26 mouse cellular contexts compared by ENCODE assay signal in genomic region chr3:14853966-14854365, GRCm38 (mm10). TPM values are rescaled to one million over a fixed set of nuclear protein-coding genes. Genes with fewer than 3 reads are reported as not detected.
DNase-seq lines count a peak whose midpoint lies in the region; ATAC-seq and TF ChIP-seq lines count a peak whose summit lies in the region.
"Had no signal": no experiment of that assay in that cellular context is flagged by ENCODE, and none has a peak within 500 bp of the region (broad histone marks: within the 10 kb centered on the region; RNA-seq: fewer than 3 reads in every experiment).

No protein-coding gene starts in this region.

- H3K4me1 ChIP-seq in liver, adult 2 months (ENCODE audit: control insufficient read depth, insufficient read depth, low read length) = peaks cover 2% of the 10 kb centered on the region
- H3K4me1 ChIP-seq in liver, embryonic 12.5 days = no peaks in the 10 kb centered on the region
- no peaks in the 10 kb centered on the region for H3K4me1 ChIP-seq in lung, embryonic 14.5 days (ENCODE audit: insufficient read depth)
- H3K4me1 ChIP-seq in midbrain, embryonic 11.5 days (ENCODE audit: control insufficient read depth, insufficient read depth, low read length) = no peaks in the 10 kb centered on the region
- no peaks in the 10 kb centered on the region for H3K4me1 ChIP-seq in midbrain, postnatal 0 days (ENCODE audit: insufficient read depth, low read length)

- no peaks in the 10 kb centered on the region for H3K9me3 ChIP-seq in liver, embryonic 12.5 days (replicated peaks)
- H3K9me3 ChIP-seq in lung, embryonic 14.5 days (ENCODE audit: low read depth, low read length) = no peaks in the 10 kb centered on the region
- H3K9me3 ChIP-seq in midbrain, embryonic 11.5 days (ENCODE audit: control insufficient read depth, low read length) = no peaks in the 10 kb centered on the region
- H3K9me3 ChIP-seq in midbrain, postnatal 0 days (ENCODE audit: low read length) = no peaks in the 10 kb centered on the region
- H3K9me3 ChIP-seq: G1E had no signal

- no peak for TF ChIP-seq POLR2A in liver, adult 2 months (IDR thresholded peaks at IDR 0.05; ENCODE audit: extremely low read depth, insufficient read depth, low read length)

- WGBS in liver, adult 2 months = 19% methylated on average over 5 of the region's 5 CpGs
- WGBS in liver, embryonic 12.5 days (ENCODE audit: insufficient replicate concordance) = 69% methylated on average over 5 of the region's 5 CpGs
- WGBS in lung, embryonic 14.5 days = 37% methylated on average over 5 of the region's 5 CpGs
- WGBS in midbrain, embryonic 11.5 days = 70% methylated on average over 5 of the region's 5 CpGs
- 58% methylated on average over 5 of the region's 5 CpGs for WGBS in midbrain, postnatal 0 days

- TF ChIP-seq CTCF in liver, adult 2 months (IDR thresholded peaks at IDR 0.05; ENCODE audit: low read depth, low read length) = no peak
- TF ChIP-seq CTCF in lung, embryonic 14.5 days (IDR thresholded peaks at IDR 0.05; ENCODE audit: low read depth) = no peak
- TF ChIP-seq CTCF in midbrain, postnatal 0 days (IDR thresholded peaks at IDR 0.05) = no peak

- H3K27me3 ChIP-seq in liver, adult 2 months (ENCODE audit: control insufficient read depth, insufficient read depth, low read length) = no peaks in the 10 kb centered on the region
- no peaks in the 10 kb centered on the region for H3K27me3 ChIP-seq in liver, embryonic 12.5 days (replicated peaks)
- H3K27me3 ChIP-seq in lung, embryonic 14.5 days (ENCODE audit: insufficient read depth, low read length) = no peaks in the 10 kb centered on the region
- H3K27me3 ChIP-seq in midbrain, embryonic 11.5 days (ENCODE audit: control insufficient read depth, insufficient read depth, low read length) = no peaks in the 10 kb centered on the region
- no peaks in the 10 kb centered on the region for H3K27me3 ChIP-seq in midbrain, postnatal 0 days (ENCODE audit: insufficient read depth, low read length)
- H3K27me3 ChIP-seq: CH12.LX had no signal

- peaks cover 4% of the 10 kb centered on the region for H3K36me3 ChIP-seq in liver, adult 2 months (ENCODE audit: control insufficient read depth, insufficient read depth, low read length)
- H3K36me3 ChIP-seq in liver, embryonic 12.5 days = no peaks in the 10 kb centered on the region
- H3K36me3 ChIP-seq in lung, embryonic 14.5 days (ENCODE audit: insufficient read depth) = no peaks in the 10 kb centered on the region
- H3K36me3 ChIP-seq in midbrain, embryonic 11.5 days (ENCODE audit: control insufficient read depth, insufficient read depth, low read length) = no peaks in the 10 kb centered on the region
- no peaks in the 10 kb centered on the region for H3K36me3 ChIP-seq in midbrain, postnatal 0 days (ENCODE audit: insufficient read depth, low read length)
- H3K36me3 ChIP-seq: G1E had no signal

- H3K79me2 ChIP-seq in liver, adult 2 months (ENCODE audit: control insufficient read depth, insufficient read depth, low read length) = no peaks in the 10 kb centered on the region

- H3K4me3 ChIP-seq in liver, adult 2 months (ENCODE audit: insufficient read depth, low read depth, low read length) = no peak overlapping the region
- H3K4me3 ChIP-seq in liver, embryonic 12.5 days = no peak overlapping the region
- H3K4me3 ChIP-seq in lung, embryonic 14.5 days (ENCODE audit: low read depth, low read length) = no peak overlapping the region
- no peak overlapping the region for H3K4me3 ChIP-seq in midbrain, embryonic 11.5 days (ENCODE audit: low read depth, low read length)
- no peak overlapping the region for H3K4me3 ChIP-seq in midbrain, postnatal 0 days (ENCODE audit: low read depth, low read length)

- H3K27ac ChIP-seq in liver, adult 2 months (replicated peaks; ENCODE audit: insufficient read depth, low read depth, low read length) = peak overlapping the region; percentile 63; the same call in 1 of the 2 replicates
- no peak overlapping the region for H3K27ac ChIP-seq in liver, embryonic 12.5 days
- no peak overlapping the region for H3K27ac ChIP-seq in lung, embryonic 14.5 days (ENCODE audit: low read depth)
- no peak overlapping the region for H3K27ac ChIP-seq in midbrain, embryonic 11.5 days (ENCODE audit: low read depth, low read length)
- no peak overlapping the region for H3K27ac ChIP-seq in midbrain, postnatal 0 days (ENCODE audit: low read depth, low read length)

- peak; percentile 77 for DNase-seq in liver, adult 2 months (ENCODE audit: extremely low read depth, low read depth, low spot score)
- peak; percentile 24 for DNase-seq in lung, embryonic 14.5 days
- no peak for DNase-seq in lung, postnatal 10 days
- peak; percentile 74 for DNase-seq in midbrain, embryonic 11.5 days (ENCODE audit: low spot score, missing footprints)
- no peak for DNase-seq in midbrain, postnatal 0 days (ENCODE audit: low spot score)
- peak; percentile 62 for DNase-seq in adipocyte (ENCODE audit: low spot score)
- no peak for DNase-seq in layer of hippocampus, postnatal 36 days
- DNase-seq: adrenal gland, adult 2 months; adrenal gland, adult 8-10 months; adrenal gland, postnatal 10 days; adrenal gland, postnatal 14 days; adrenal gland, postnatal 25 days; adrenal gland, postnatal 36 days; B cell, adult 2 months; cerebellum, adult 11 months; cerebellum, adult 11-12 months; cerebellum, adult 18-20 months had no signal

- no peak overlapping the region for H3K9ac ChIP-seq in liver, adult 2 months (ENCODE audit: low read depth, low read length)
- no peak overlapping the region for H3K9ac ChIP-seq in liver, embryonic 12.5 days
- no peak overlapping the region for H3K9ac ChIP-seq in lung, embryonic 14.5 days
- no peak overlapping the region for H3K9ac ChIP-seq in midbrain, embryonic 11.5 days (ENCODE audit: low read length)
- no peak overlapping the region for H3K9ac ChIP-seq in midbrain, postnatal 0 days (replicated peaks; ENCODE audit: low read length, poor library complexity, severe bottlenecking)

- ATAC-seq in liver, embryonic 12.5 days = no peak
- no peak; the same call in 1 of the 2 replicates for ATAC-seq in lung, embryonic 14.5 days (ENCODE audit: insufficient read depth)
- no peak for ATAC-seq in midbrain, embryonic 11.5 days (ENCODE audit: low FRiP score)
- no peak for ATAC-seq in midbrain, postnatal 0 days (ENCODE audit: low FRiP score)
- ATAC-seq: activated CD4-positive, CD25-positive, alpha-beta regulatory T cell, adult 4 months; CD4-positive, CD25-positive, alpha-beta regulatory T cell, adult 4 months had no signal

- H3K4me2 ChIP-seq in liver, embryonic 12.5 days = no peak overlapping the region
- no peak overlapping the region for H3K4me2 ChIP-seq in lung, embryonic 14.5 days
- no peak overlapping the region for H3K4me2 ChIP-seq in midbrain, embryonic 11.5 days
- no peak overlapping the region for H3K4me2 ChIP-seq in midbrain, postnatal 0 days (ENCODE audit: low read depth, low read length, poor library complexity, severe bottlenecking)

RNA-seq across cellular contexts. Expression of gene Car3, which starts 9.3 kb away (rescaled TPM):
- 1,504 and 1,617 TPM in 2 replicates for total RNA-seq in liver, adult 2 months (2014; rRNA removed)
- 1,802 and 2,250 TPM in 2 replicates for polyA plus RNA-seq in liver, adult 2 months (2012; rRNA removed)
- 8.2 and 8.5 TPM in 2 replicates for polyA plus RNA-seq in liver, embryonic 12.5 days (2016; fragmentation: Nextera tagmentation; extraction: Ambion mirVana)
- polyA plus RNA-seq in lung, embryonic 14.5 days (2014; fragmentation: Nextera tagmentation; extraction: Ambion mirVana) = 1.6 and 2.9 TPM in 2 replicates
- polyA plus RNA-seq in midbrain, embryonic 11.5 days (2014; fragmentation: Nextera tagmentation; extraction: Ambion mirVana) = 3.5 and 3.9 TPM in 2 replicates
- total RNA-seq in midbrain, postnatal 0 days (2014; rRNA removed) = 0.99 and 1.3 TPM in 2 replicates
- polyA plus RNA-seq in midbrain, postnatal 0 days (2015; fragmentation: Nextera tagmentation; extraction: Ambion mirVana) = 1.7 and 2.5 TPM in 2 replicates
- under 1 TPM; 0.33 to 0.45 TPM for total RNA-seq in layer of hippocampus, postnatal 36 days (2021)
- polyA plus RNA-seq: CD4-positive, CD25-positive, alpha-beta regulatory T cell, adult 4 months had no signal

RNA-seq across cellular contexts. Expression of gene Car2, which starts 32.1 kb away (rescaled TPM):
- total RNA-seq in liver, adult 2 months (2014; rRNA removed) = 10.7 and 13.5 TPM in 2 replicates
- 32.8 and 37.5 TPM in 2 replicates for polyA plus RNA-seq in liver, adult 2 months (2012; rRNA removed)
- polyA plus RNA-seq in liver, embryonic 12.5 days (2016; fragmentation: Nextera tagmentation; extraction: Ambion mirVana) = 2,168 and 2,210 TPM in 2 replicates
- 365 and 368 TPM in 2 replicates for polyA plus RNA-seq in lung, embryonic 14.5 days (2014; fragmentation: Nextera tagmentation; extraction: Ambion mirVana)
- polyA plus RNA-seq in midbrain, embryonic 11.5 days (2014; fragmentation: Nextera tagmentation; extraction: Ambion mirVana) = 108 and 118 TPM in 2 replicates
- total RNA-seq in midbrain, postnatal 0 days (2014; rRNA removed) = 31.9 and 50.1 TPM in 2 replicates
- 32.4 and 38.1 TPM in 2 replicates for polyA plus RNA-seq in midbrain, postnatal 0 days (2015; fragmentation: Nextera tagmentation; extraction: Ambion mirVana)
- total RNA-seq in layer of hippocampus, postnatal 36 days (2021) = 100 to 1,000 TPM; 148 to 150 TPM

RNA-seq across cellular contexts. Expression of gene Car1, which starts 45.8 kb away (rescaled TPM):
- total RNA-seq in liver, adult 2 months (2014; rRNA removed) = 8.3 and 11.2 TPM in 2 replicates
- polyA plus RNA-seq in liver, adult 2 months (2012; rRNA removed) = 8.1 and 9.3 TPM in 2 replicates
- 39.0 and 41.1 TPM in 2 replicates for polyA plus RNA-seq in liver, embryonic 12.5 days (2016; fragmentation: Nextera tagmentation; extraction: Ambion mirVana)
- 0.27 TPM in 1 of 2 replicates, not detected in the other for polyA plus RNA-seq in lung, embryonic 14.5 days (2014; fragmentation: Nextera tagmentation; extraction: Ambion mirVana)
- 0.14 TPM in 1 of 2 replicates, not detected in the other for polyA plus RNA-seq in midbrain, embryonic 11.5 days (2014; fragmentation: Nextera tagmentation; extraction: Ambion mirVana)
- not detected in 2 replicates for total RNA-seq in midbrain, postnatal 0 days (2014; rRNA removed)
- 0.17 and 0.23 TPM in 2 replicates for polyA plus RNA-seq in midbrain, postnatal 0 days (2015; fragmentation: Nextera tagmentation; extraction: Ambion mirVana)
- total RNA-seq in layer of hippocampus, postnatal 36 days (2021) = not detected
- total RNA-seq: adrenal gland, adult 18-20 months; adrenal gland, postnatal 25 days; ES-E14 had no signal
- polyA plus RNA-seq: brain, embryonic 14.5 days; CD4-positive, CD25-positive, alpha-beta regulatory T cell, adult 4 months; Patski had no signal

Comparison
In these comparisons a context has a peak if more than half of its experiments do, and no peak if none do; other contexts are left out.
1. DNase-seq: peak in liver, adult 2 months (single experiment), lung, embryonic 14.5 days (single experiment), midbrain, embryonic 11.5 days (single experiment) and adipocyte (single experiment); none in lung, postnatal 10 days (single experiment), midbrain, postnatal 0 days (single experiment) and layer of hippocampus, postnatal 36 days (0 of 2).
2. RNA of gene Car3, which starts 9.3 kb away (polyA plus RNA-seq): 1,802 to 2,250 TPM in liver, adult 2 months; 8.2 to 8.5 TPM in liver, embryonic 12.5 days, 3.5 to 3.9 TPM in midbrain, embryonic 11.5 days, 1.7 to 2.5 TPM in midbrain, postnatal 0 days and 1.6 to 2.9 TPM in lung, embryonic 14.5 days; every median in the first group is over 100 times any median in the second.